22 mouse cellular contexts compared by ENCODE assay signal in the genomic region with DNA sequence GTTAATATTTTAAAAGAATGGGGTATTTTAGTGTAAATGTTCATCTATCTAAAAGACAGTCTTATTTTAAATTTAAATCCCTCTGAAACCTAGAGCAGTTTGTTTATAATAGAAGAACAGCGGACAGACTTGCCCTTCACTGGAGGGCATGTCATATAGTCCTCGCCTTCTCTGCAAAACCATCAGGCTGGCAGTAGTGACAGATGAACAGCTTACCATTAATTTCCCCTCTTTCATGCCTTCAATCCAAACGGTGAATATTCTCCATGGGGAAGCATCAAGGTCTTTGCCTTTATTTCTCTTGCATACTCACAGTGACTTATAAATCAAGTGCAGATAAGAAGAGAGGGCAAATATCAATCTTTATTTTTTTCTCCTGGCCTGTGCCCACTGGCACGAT.
DNase-seq lines count a peak whose midpoint lies in the region; ATAC-seq and TF ChIP-seq lines count a peak whose summit lies in the region.
"Had no signal": no experiment of that assay in that cellular context is flagged by ENCODE, and none has a peak within 500 bp of the region (broad histone marks: within the 10 kb centered on the region; RNA-seq: fewer than 3 reads in every experiment).

No protein-coding gene starts in this region.

- no peak for ATAC-seq in forebrain, embryonic 12.5 days (ENCODE audit: low FRiP score)
- ATAC-seq in forebrain, embryonic 11.5 days (replicated peaks; ENCODE audit: low FRiP score): no peak
- ATAC-seq in hindbrain, embryonic 11.5 days (ENCODE audit: low FRiP score): peak; percentile 54; the same call in 1 of the 2 replicates
- ATAC-seq in hindbrain, postnatal 0 days: no peak
- ATAC-seq in midbrain, embryonic 14.5 days (ENCODE audit: low FRiP score, low TSS enrichment): no peak
- ATAC-seq in midbrain, postnatal 0 days (ENCODE audit: low FRiP score): no peak
- ATAC-seq in midbrain, embryonic 16.5 days: no peak
- ATAC-seq: CD4-positive, CD25-positive, alpha-beta regulatory T cell, adult 4 months had no signal

- no peaks in the 10 kb centered on the region; the same call in 1 of the 2 replicates for H3K4me1 ChIP-seq in forebrain, embryonic 12.5 days
- H3K4me1 ChIP-seq in forebrain, embryonic 11.5 days (replicated peaks; ENCODE audit: control insufficient read depth, insufficient read depth, low read length): no peaks in the 10 kb centered on the region
- no peaks in the 10 kb centered on the region for H3K4me1 ChIP-seq in hindbrain, embryonic 11.5 days (replicated peaks; ENCODE audit: control insufficient read depth, insufficient read depth, low read length)
- no peaks in the 10 kb centered on the region for H3K4me1 ChIP-seq in hindbrain, postnatal 0 days (ENCODE audit: insufficient read depth, low read length)
- no peaks in the 10 kb centered on the region for H3K4me1 ChIP-seq in midbrain, embryonic 14.5 days (ENCODE audit: control insufficient read depth, insufficient read depth, low read length)
- H3K4me1 ChIP-seq in midbrain, postnatal 0 days (ENCODE audit: insufficient read depth, low read length): no peaks in the 10 kb centered on the region
- H3K4me1 ChIP-seq in midbrain, embryonic 16.5 days (ENCODE audit: control insufficient read depth, insufficient read depth, low read length): no peaks in the 10 kb centered on the region
- H3K4me1 ChIP-seq: embryonic facial prominence, embryonic 15.5 days; heart, embryonic 12.5 days; hindbrain, embryonic 10.5 days had no signal

- TF ChIP-seq CTCF in hindbrain, postnatal 0 days (IDR thresholded peaks at IDR 0.05; ENCODE audit: low read depth): no peak
- no peak for TF ChIP-seq CTCF in midbrain, postnatal 0 days (IDR thresholded peaks at IDR 0.05)

- H3K9me3 ChIP-seq in forebrain, embryonic 12.5 days: no peaks in the 10 kb centered on the region
- no peaks in the 10 kb centered on the region for H3K9me3 ChIP-seq in forebrain, embryonic 11.5 days (ENCODE audit: control insufficient read depth, low read length)
- no peaks in the 10 kb centered on the region for H3K9me3 ChIP-seq in hindbrain, embryonic 11.5 days (ENCODE audit: control insufficient read depth, low read length)
- no peaks in the 10 kb centered on the region for H3K9me3 ChIP-seq in hindbrain, postnatal 0 days (ENCODE audit: low read length)
- H3K9me3 ChIP-seq in midbrain, embryonic 14.5 days (ENCODE audit: control insufficient read depth, low read length): no peaks in the 10 kb centered on the region
- H3K9me3 ChIP-seq in midbrain, postnatal 0 days (ENCODE audit: low read length): no peaks in the 10 kb centered on the region
- H3K9me3 ChIP-seq in midbrain, embryonic 16.5 days (replicated peaks; ENCODE audit: control insufficient read depth, low read length, poor library complexity, severe bottlenecking): no peaks in the 10 kb centered on the region
- H3K9me3 ChIP-seq: embryonic facial prominence, embryonic 15.5 days; G1E; heart, embryonic 12.5 days; hindbrain, embryonic 10.5 days had no signal

- no peak overlapping the region for H3K4me3 ChIP-seq in forebrain, embryonic 12.5 days (replicated peaks)
- no peak overlapping the region for H3K4me3 ChIP-seq in forebrain, embryonic 11.5 days (ENCODE audit: low read depth, low read length)
- H3K4me3 ChIP-seq in hindbrain, embryonic 11.5 days (ENCODE audit: low read depth, low read length): no peak overlapping the region
- H3K4me3 ChIP-seq in hindbrain, postnatal 0 days (ENCODE audit: low read length): no peak overlapping the region
- no peak overlapping the region for H3K4me3 ChIP-seq in midbrain, embryonic 14.5 days (replicated peaks; ENCODE audit: low read depth, low read length)
- no peak overlapping the region for H3K4me3 ChIP-seq in midbrain, postnatal 0 days (ENCODE audit: low read depth, low read length)
- no peak overlapping the region for H3K4me3 ChIP-seq in midbrain, embryonic 16.5 days (ENCODE audit: low read depth, low read length)
- H3K4me3 ChIP-seq: embryonic facial prominence, embryonic 15.5 days; erythroblast, embryonic 14.5 days; gastrocnemius, adult 2 months; heart, embryonic 12.5 days; hindbrain, embryonic 10.5 days had no signal

- H3K9ac ChIP-seq in forebrain, embryonic 12.5 days: no peak overlapping the region
- no peak overlapping the region for H3K9ac ChIP-seq in forebrain, embryonic 11.5 days (ENCODE audit: low read length)
- no peak overlapping the region for H3K9ac ChIP-seq in hindbrain, embryonic 11.5 days (ENCODE audit: low read depth, low read length)
- H3K9ac ChIP-seq in hindbrain, postnatal 0 days (replicated peaks; ENCODE audit: low read length): no peak overlapping the region
- H3K9ac ChIP-seq in midbrain, embryonic 14.5 days (replicated peaks; ENCODE audit: low read length): no peak overlapping the region
- no peak overlapping the region for H3K9ac ChIP-seq in midbrain, postnatal 0 days (replicated peaks; ENCODE audit: low read length, poor library complexity, severe bottlenecking)
- no peak overlapping the region for H3K9ac ChIP-seq in midbrain, embryonic 16.5 days (ENCODE audit: low read depth, low read length)
- H3K9ac ChIP-seq: embryonic facial prominence, embryonic 15.5 days; heart, embryonic 12.5 days had no signal

- DNase-seq in forebrain, embryonic 11.5 days (ENCODE audit: low spot score): no peak
- no peak for DNase-seq in hindbrain, embryonic 11.5 days (ENCODE audit: low spot score)
- no peak for DNase-seq in hindbrain, postnatal 0 days (ENCODE audit: low spot score)
- DNase-seq in midbrain, embryonic 14.5 days: peak; percentile 25
- DNase-seq in midbrain, postnatal 0 days (ENCODE audit: low spot score): no peak
- DNase-seq: adrenal gland, adult 8-10 months; adrenal gland, postnatal 36 days; B cell, adult 2 months; cerebellum, adult 11 months; cerebellum, adult 8-10 months; cerebellum, postnatal 14 days; embryo, embryonic 11 days; gastrocnemius, adult 2 months; gastrocnemius, postnatal 25 days had no signal

- WGBS in forebrain, embryonic 12.5 days: 61% methylated on average over 4 of the region's 4 CpGs
- 70% methylated on average over 4 of the region's 4 CpGs for WGBS in forebrain, embryonic 11.5 days
- 38% methylated on average over 4 of the region's 4 CpGs for WGBS in hindbrain, embryonic 11.5 days
- WGBS in hindbrain, postnatal 0 days: 42% methylated on average over 4 of the region's 4 CpGs
- 33% methylated on average over 4 of the region's 4 CpGs for WGBS in midbrain, embryonic 14.5 days
- WGBS in midbrain, postnatal 0 days: 29% methylated on average over 4 of the region's 4 CpGs
- 33% methylated on average over 4 of the region's 4 CpGs for WGBS in midbrain, embryonic 16.5 days

- peak overlapping the region; percentile 13; the same call in 1 of the 2 replicates for H3K27ac ChIP-seq in forebrain, embryonic 12.5 days
- H3K27ac ChIP-seq in forebrain, embryonic 11.5 days (ENCODE audit: low read depth, low read length): no peak overlapping the region
- H3K27ac ChIP-seq in hindbrain, embryonic 11.5 days (ENCODE audit: low read depth, low read length): no peak overlapping the region
- H3K27ac ChIP-seq in hindbrain, postnatal 0 days: no peak overlapping the region
- H3K27ac ChIP-seq in midbrain, embryonic 14.5 days (replicated peaks; ENCODE audit: low read depth, low read length): peak overlapping the region; percentile 43
- no peak overlapping the region for H3K27ac ChIP-seq in midbrain, postnatal 0 days (ENCODE audit: low read depth, low read length)
- no peak overlapping the region for H3K27ac ChIP-seq in midbrain, embryonic 16.5 days (ENCODE audit: low read length)
- H3K27ac ChIP-seq: embryonic facial prominence, embryonic 15.5 days; gastrocnemius, adult 2 months; hindbrain, embryonic 10.5 days had no signal

- no peak overlapping the region for H3K4me2 ChIP-seq in forebrain, embryonic 12.5 days
- H3K4me2 ChIP-seq in forebrain, embryonic 11.5 days (ENCODE audit: low read depth, low read length, severe bottlenecking): no peak overlapping the region
- H3K4me2 ChIP-seq in hindbrain, embryonic 11.5 days (replicated peaks; ENCODE audit: low read depth, low read length): no peak overlapping the region
- H3K4me2 ChIP-seq in hindbrain, postnatal 0 days (ENCODE audit: low read depth, low read length): no peak overlapping the region
- H3K4me2 ChIP-seq in midbrain, embryonic 14.5 days (ENCODE audit: low read length): no peak overlapping the region
- H3K4me2 ChIP-seq in midbrain, postnatal 0 days (ENCODE audit: low read depth, low read length, poor library complexity, severe bottlenecking): no peak overlapping the region
- 0 out of 2 replicates have a peak overlapping the region, but pooled peaks have one; percentile 4 for H3K4me2 ChIP-seq in midbrain, embryonic 16.5 days (ENCODE audit: low read length)
- H3K4me2 ChIP-seq: embryonic facial prominence, embryonic 15.5 days; heart, embryonic 12.5 days had no signal

- no peaks in the 10 kb centered on the region for H3K36me3 ChIP-seq in forebrain, embryonic 12.5 days (replicated peaks)
- no peaks in the 10 kb centered on the region for H3K36me3 ChIP-seq in forebrain, embryonic 11.5 days (ENCODE audit: control insufficient read depth, insufficient read depth, low read length)
- no peaks in the 10 kb centered on the region for H3K36me3 ChIP-seq in hindbrain, embryonic 11.5 days (ENCODE audit: control insufficient read depth, insufficient read depth, low read length)
- no peaks in the 10 kb centered on the region for H3K36me3 ChIP-seq in hindbrain, postnatal 0 days (ENCODE audit: insufficient read depth, low read length)
- H3K36me3 ChIP-seq in midbrain, embryonic 14.5 days (ENCODE audit: control insufficient read depth, insufficient read depth, low read length): no peaks in the 10 kb centered on the region
- no peaks in the 10 kb centered on the region for H3K36me3 ChIP-seq in midbrain, postnatal 0 days (ENCODE audit: insufficient read depth, low read length)
- no peaks in the 10 kb centered on the region for H3K36me3 ChIP-seq in midbrain, embryonic 16.5 days (ENCODE audit: control insufficient read depth, insufficient read depth, low read length)
- H3K36me3 ChIP-seq: embryonic facial prominence, embryonic 15.5 days; G1E; heart, embryonic 12.5 days; hindbrain, embryonic 10.5 days had no signal

- H3K27me3 ChIP-seq in forebrain, embryonic 12.5 days: no peaks in the 10 kb centered on the region
- no peaks in the 10 kb centered on the region for H3K27me3 ChIP-seq in forebrain, embryonic 11.5 days (ENCODE audit: control insufficient read depth, insufficient read depth, low read length)
- no peaks in the 10 kb centered on the region for H3K27me3 ChIP-seq in hindbrain, embryonic 11.5 days (ENCODE audit: control insufficient read depth, insufficient read depth, low read length)
- no peaks in the 10 kb centered on the region for H3K27me3 ChIP-seq in hindbrain, postnatal 0 days (ENCODE audit: insufficient read depth, low read length)
- no peaks in the 10 kb centered on the region for H3K27me3 ChIP-seq in midbrain, embryonic 14.5 days (ENCODE audit: control insufficient read depth, insufficient read depth, low read length)
- no peaks in the 10 kb centered on the region for H3K27me3 ChIP-seq in midbrain, postnatal 0 days (ENCODE audit: insufficient read depth, low read length)
- no peaks in the 10 kb centered on the region for H3K27me3 ChIP-seq in midbrain, embryonic 16.5 days (ENCODE audit: control insufficient read depth, insufficient read depth, low read depth, low read length)
- H3K27me3 ChIP-seq: embryonic facial prominence, embryonic 15.5 days; heart, embryonic 12.5 days had no signal

Comparison
In these comparisons a context has a peak if more than half of its experiments do, and no peak if none do; other contexts are left out.
1. H3K27ac ChIP-seq: peak in forebrain, embryonic 12.5 days (single experiment) and midbrain, embryonic 14.5 days (single experiment); none in forebrain, embryonic 11.5 days (single experiment), hindbrain, embryonic 11.5 days (single experiment), hindbrain, postnatal 0 days (single experiment), midbrain, postnatal 0 days (single experiment) and midbrain, embryonic 16.5 days (single experiment).